Mouse (Mus musculus) liver, embryonic 13.5 days (tissue): ENCODE data around the gene Ppp3cb. TPM values are rescaled to one million over a fixed set of nuclear protein-coding genes. Genes with fewer than 3 reads are reported as not detected.

Experiments used
- polyA plus RNA-seq: library from polyadenylated mRNA; unstranded; fragments of >200 nt; fragmentation: Nextera tagmentation; extraction: Ambion mirVana; gene quantifications from 2 replicates; pipeline ENCODE4 v1.2.1, GENCODE M21; 2015

Ppp3cb gene
- polyA plus RNA-seq, 1 experiment from 2014 or later: 21.3 TPM

Other genes with a start within 250 kb of the Ppp3cb start
- gene Ecd, start 198.5 kb downstream of the Ppp3cb start, polyA plus RNA-seq: 35.6 and 39.2 TPM in 2 replicates
- gene Fam149b, start 198.4 kb downstream of the Ppp3cb start, polyA plus RNA-seq: 8.2 and 8.4 TPM in 2 replicates
- 133 and 148 TPM in 2 replicates for gene Dnajc9, start 157.7 kb downstream of the Ppp3cb start, polyA plus RNA-seq
- 71.5 and 73.0 TPM in 2 replicates for gene Mrps16, start 152.9 kb downstream of the Ppp3cb start, polyA plus RNA-seq
- gene Cfap70, start 94.3 kb downstream of the Ppp3cb start, polyA plus RNA-seq: not detected in 2 replicates
- gene Anxa7, start 66.4 kb downstream of the Ppp3cb start, polyA plus RNA-seq: 47.0 and 50.3 TPM in 2 replicates
- gene Mss51, start 49.7 kb downstream of the Ppp3cb start, polyA plus RNA-seq: 0.29 and 0.39 TPM in 2 replicates
- 1.0 and 1.2 TPM in 2 replicates for gene Usp54, start 94.5 kb upstream of the Ppp3cb start, polyA plus RNA-seq
- gene Myoz1, start 110.0 kb upstream of the Ppp3cb start, polyA plus RNA-seq: 0.10 and 0.29 TPM in 2 replicates
- gene Synpo2l, start 121.8 kb upstream of the Ppp3cb start, polyA plus RNA-seq: 0.41 and 0.51 TPM in 2 replicates
- gene Sec24c, start 127.7 kb upstream of the Ppp3cb start, polyA plus RNA-seq: 30.2 and 38.4 TPM in 2 replicates
- gene Fut11, start 148.4 kb upstream of the Ppp3cb start, polyA plus RNA-seq: 6.5 and 7.3 TPM in 2 replicates
- gene Chchd1, start 156.4 kb upstream of the Ppp3cb start, polyA plus RNA-seq: 133 and 150 TPM in 2 replicates
- 4.0 and 4.6 TPM in 2 replicates for gene Zswim8, start 161.0 kb upstream of the Ppp3cb start, polyA plus RNA-seq
- 14.2 and 16.6 TPM in 2 replicates for gene Ndst2, start 188.0 kb upstream of the Ppp3cb start, polyA plus RNA-seq
- 10.6 and 10.7 TPM in 2 replicates for gene Camk2g, start 247.5 kb upstream of the Ppp3cb start, polyA plus RNA-seq